Mouse (Mus musculus) adrenal gland, adult 2 months (tissue): Measurements from ENCODE around the gene Emid1. TPM values are rescaled to one million over a fixed set of nuclear protein-coding genes. Genes with fewer than 3 reads are reported as not detected.

Experiments
- DNase-seq: peaks from one replicate; pipeline ENCODE4 v3.0.0; 2021
- polyA plus RNA-seq: library from polyadenylated mRNA; depleted of rRNA; stranded (reverse); fragments of >200 nt; gene quantifications from 2 replicates; pipeline ENCODE4 v1.2.3, GENCODE M21; 2012
- total RNA-seq, 2 experiments: library from RNA; stranded (reverse); gene quantifications; 2 replicates each; pipeline ENCODE4 v1.2.3; 2021

The Emid1 gene
- total and polyA plus RNA-seq, 3 experiments, result 3.1 to 20.1 (median 4.6) TPM

GRCm38 (mm10) chr11:5163421-5163820 lies 11.4 kb upstream of the Emid1 start:
- DNase-seq, result no peak

GRCm38 (mm10) chr11:5160722-5161485 lies 8.8 kb upstream of the Emid1 start:
- no peak for DNase-seq

DNA sequence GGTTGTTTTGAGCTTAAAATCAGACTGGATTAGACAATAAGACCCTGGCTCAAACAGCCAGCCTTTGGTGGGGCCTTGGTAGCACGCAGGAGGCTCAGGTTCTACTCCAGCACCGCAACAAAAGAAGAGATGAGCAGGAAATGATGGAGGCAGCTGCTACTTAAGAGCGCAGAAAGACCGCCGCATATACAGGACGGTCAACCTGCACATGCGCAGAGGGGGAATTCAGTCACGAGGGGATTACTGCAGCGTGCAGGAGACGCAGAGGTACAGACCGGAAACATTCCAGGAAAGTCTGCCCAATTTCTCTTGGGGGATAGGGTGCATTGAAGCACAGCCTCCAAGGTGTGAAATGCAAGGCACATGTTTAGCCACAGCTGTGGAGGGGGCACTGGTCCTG lies 6.0 kb upstream of the Emid1 start:
- no peak for DNase-seq

GRCm38 (mm10) chr11:5154961-5155805 lies 3.1 kb upstream of the Emid1 start:
- peak; percentile 56 for DNase-seq

DNA sequence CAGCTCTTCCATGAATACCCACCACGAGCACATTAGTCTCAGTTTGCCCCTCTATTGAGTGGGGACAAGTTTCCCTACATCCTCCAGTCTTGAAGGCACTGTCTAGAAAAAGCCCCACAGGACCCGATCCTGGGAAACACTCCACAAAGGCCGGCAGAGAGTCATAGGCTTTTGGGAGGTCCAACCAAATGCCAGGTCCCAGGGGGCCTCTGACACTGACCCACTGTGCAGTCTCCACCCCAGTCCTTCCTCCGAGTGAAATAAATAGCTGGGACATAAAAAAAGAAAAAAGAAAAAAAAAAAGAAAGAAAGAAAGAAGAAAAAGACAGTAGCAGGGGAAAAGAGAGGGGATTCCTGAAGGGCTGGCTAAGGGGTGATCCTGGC lies 818 bp downstream of the Emid1 start:
- no peak for DNase-seq

DNA sequence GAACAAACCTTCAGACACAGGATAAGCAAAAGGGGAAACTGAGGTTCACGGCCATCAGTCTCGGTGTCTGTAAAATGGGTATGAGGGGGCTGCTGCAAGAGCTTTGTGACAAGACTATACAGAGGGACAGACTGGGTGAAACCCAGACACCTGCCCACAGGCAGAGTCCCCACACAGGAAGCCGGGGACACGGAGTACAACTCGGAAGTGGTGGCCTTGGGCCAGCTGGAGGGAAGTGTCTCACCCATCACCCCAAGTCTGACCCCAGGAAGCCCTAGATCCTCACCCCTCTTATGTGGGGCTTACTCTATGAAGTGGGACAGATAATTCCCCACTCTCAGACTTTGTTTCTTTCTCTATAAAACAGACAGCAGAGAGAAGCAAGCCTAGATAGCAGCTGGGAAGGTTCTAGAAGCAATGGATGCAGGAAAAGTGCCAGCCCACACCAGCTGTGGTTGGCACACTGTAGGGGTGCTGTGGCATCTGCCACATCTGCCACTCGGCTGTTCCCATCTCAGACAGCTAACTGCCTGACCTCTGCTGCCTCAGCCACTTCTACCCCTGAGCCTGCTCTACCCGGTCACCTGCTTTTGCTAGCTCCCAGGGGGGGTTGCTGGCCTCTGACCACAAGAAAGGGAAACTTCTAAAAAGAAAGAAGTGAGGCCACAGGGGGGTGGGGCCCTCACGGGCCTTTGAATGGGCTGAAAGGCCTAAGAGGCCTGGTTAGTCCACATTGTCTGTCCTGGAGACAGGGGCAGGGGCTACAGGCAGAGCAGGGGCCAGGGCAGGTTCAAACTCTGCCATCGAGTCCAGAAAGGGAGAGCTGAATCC lies 1.4 kb downstream of the Emid1 start:
- DNase-seq, result no peak

GRCm38 (mm10) chr11:5149955-5150354 lies 2.1 kb downstream of the Emid1 start:
- DNase-seq, result no peak

DNA sequence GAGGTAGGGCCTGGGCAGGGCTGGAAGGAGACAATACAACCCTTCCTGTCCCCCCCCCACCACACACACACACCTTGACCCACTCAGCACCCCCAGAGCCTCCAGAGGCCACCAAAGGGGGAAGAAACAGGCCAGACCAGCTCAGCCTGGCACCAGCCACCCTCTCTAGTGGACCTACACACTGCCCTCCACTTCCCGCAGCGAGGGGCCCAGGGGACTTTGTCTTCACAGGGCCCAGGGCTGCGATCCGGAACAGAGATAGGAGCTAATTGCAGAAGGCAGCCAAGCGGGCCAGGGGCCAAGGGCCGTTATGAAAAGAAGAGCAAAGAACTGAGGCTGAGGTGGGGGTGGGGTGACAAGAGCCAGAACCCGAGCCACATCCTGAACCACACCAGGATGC lies 2.8 kb downstream of the Emid1 start:
- no peak for DNase-seq

DNA sequence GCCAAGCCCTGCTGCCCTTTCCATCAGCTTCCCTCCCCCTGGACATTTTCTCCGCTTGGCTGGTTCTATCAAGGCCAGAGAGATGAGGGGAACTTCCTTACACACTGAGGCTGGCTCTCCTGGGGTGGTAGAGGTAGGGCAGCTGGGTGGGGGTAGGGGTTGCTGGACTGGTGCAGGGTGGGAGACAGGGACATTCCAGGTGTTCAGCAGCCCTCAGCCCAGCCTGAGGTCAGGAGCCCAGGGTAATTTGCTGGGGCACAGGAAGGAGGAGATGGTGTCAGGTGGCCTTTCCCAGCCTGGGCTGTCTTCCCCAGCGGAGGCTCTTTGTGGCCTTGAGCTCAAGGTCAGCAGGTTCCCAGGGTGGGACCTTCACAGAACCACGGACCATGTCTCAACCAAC lies 6.5 kb downstream of the Emid1 start:
- no peak for DNase-seq

- no peak for DNase-seq
These were observed 10.1 kb downstream of the Emid1 start for GRCm38 (mm10) chr11:5141965-5142364.

DNA sequence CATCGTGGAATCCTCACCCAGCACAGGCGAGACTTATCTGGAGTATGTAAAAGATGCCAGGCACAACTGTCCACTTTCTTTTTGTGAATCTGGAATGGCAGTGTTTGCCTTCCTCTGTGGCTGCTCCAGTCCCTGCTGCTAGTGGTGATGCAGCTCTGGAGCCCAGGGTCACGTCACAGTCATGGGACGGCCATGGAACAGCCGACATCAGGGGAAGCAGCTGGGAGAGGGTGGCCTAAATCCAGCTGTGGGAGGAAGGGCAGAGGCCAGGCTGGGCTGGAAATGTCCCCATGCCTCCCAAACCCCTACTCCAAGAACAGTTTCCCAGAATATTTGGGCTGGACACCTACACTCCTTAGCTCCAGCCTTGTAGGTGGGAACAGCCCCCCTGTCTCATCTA lies 10.8 kb downstream of the Emid1 start:
- DNase-seq, result no peak

DNA sequence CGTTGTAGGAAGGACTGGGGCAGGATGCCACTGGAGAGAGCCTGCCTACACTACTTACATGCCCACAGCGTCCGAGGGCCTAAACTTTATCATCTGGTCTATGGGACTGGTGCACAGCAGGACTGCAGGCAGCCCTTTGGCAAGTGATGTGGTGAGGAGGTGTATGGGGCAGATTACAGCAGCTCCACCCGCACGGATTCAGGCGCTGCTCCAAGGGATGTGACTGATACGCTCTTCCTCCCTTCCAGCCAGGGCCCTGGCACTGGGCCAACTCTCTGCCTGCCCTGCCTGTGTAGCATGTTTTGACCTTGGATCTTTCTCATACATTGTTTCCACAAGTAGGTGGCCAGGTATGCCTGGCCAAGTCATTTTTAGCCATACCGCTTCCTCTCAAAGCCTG lies 11.4 kb downstream of the Emid1 start:
- peak; percentile 85 for DNase-seq

DNA sequence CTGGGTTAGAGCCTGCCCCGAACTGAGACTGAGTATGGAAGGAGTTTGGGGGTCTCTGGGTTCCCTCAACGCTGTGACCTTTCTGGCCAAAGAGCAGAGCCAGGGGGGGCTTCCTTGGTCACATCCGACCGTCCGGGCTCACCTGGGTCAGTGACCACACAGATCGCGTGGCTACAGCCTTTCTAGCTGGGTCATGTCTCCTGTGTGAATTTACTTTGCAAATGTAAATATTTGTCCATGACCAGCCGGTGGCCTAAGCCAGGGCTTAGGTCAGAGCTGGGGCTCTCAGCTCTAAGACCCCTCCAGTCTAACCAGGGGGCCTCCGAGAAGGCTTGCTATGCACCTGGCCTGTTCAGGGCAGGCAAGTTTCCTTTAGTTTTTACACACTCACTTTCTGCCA lies 12.7 kb downstream of the Emid1 start:
- no peak for DNase-seq

DNA sequence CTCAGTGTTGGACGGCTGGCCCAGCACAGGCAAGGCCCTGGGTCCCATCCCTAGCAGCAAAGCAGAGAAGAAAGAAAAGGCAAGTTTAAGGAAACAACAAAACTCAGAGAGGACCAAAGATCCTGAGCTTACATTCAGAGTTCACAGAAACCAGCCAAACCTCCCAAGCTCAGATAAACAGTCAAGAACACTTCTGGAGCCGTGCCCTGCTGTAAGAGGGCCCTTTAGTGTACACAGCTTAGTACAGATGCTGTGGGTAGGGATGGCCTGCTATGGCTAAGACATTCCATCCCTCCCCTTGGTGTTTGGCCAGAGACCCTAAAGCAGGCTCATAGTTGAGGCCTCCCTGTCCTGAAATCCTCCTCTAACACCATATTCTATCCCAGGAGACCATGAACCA lies 13.4 kb downstream of the Emid1 start:
- DNase-seq, result no peak

DNA sequence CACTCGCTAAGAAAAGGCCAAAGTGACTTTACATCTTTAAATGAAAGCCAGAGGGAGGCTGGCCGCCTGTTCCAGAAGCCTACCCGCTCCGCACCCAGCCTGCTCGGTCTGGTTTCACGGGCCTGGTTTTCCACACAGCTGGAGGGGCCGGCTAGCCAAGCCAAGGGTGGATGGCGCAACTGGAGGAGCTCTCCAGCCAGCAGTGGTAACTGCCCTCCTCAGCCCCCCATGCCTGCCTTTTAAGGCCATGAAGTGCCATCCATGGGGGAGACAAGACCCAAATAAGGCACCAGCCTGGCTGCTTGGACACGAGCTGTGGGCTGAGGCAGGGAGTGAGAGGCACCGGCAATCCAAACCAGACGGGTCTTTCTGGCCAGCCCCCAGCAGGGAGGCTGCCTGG lies 16.1 kb downstream of the Emid1 start:
- DNase-seq, result no peak

- no peak for DNase-seq
These were observed 19.3 kb downstream of the Emid1 start for GRCm38 (mm10) chr11:5132751-5133150.

DNA sequence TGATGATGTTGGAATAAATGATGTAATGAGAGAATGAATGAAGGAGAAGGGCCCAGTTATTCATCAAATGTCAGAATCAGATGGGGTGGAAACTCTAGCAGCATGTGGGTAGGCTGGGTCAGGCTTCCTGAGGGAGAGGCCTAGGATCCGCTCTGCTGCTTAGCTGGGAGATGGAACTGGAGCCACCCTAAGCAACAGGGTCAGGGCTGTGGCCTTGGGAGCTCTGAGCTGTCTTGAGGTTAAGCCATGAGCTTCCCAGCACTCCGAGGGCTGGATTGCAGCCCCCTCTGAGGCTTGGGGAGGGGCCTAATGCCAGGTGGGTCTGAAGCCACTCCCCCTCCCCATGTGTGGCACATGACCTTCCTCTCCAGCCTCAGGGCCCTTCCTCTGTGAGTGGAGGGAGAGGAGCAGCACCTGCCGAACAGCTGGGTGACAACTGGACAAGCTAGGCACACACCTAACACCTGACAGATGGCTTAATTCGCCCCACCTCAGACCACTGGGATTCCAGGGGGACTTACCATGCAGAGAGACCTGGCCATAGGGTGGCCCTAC lies 21.9 kb downstream of the Emid1 start:
- peak; percentile 60 for DNase-seq

DNA sequence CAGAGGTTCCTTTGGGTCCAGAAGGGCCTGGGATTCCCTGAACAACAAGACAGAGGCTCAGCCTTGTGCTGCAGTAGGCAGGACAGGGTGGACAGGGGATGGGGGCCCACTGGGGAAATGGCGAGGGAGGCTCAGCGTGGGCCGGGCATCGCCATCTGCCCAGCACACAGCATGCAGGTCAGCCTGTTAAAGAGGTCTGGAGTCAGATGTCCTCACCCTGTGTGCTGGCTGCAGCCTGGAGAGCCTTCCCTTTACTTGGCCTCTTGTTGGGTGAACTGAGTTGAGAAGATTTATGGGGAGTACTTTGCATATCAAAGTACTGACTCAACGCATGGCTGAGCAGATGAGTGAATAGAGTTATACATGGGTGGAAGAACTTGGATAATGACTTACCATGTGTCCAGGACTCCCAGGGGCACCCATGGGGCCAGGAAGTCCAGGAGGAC lies 23.0 kb downstream of the Emid1 start:
- peak; percentile 44 for DNase-seq

DNA sequence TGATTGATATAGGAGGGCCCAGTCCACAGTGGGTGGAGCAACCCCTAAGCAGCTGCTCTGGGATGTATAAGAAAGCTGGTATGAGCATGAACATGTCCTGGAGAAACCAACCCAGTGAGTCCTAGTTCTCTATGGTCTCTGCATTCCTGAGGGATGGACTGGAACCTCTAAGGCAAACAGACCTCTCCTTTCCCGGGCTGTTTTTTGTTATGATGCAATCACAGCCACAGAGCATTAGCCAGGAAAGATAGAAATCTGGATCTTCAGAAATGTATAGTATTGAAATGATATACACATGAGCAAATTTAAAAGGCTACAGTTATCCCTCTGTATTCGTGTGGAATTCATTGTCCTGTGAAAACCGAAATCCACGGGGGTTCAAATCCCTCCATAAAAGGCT lies 26.3 kb downstream of the Emid1 start:
- no peak for DNase-seq

GRCm38 (mm10) chr11:5114931-5115581 lies 37.0 kb downstream of the Emid1 start:
- peak; percentile 84 for DNase-seq

DNA sequence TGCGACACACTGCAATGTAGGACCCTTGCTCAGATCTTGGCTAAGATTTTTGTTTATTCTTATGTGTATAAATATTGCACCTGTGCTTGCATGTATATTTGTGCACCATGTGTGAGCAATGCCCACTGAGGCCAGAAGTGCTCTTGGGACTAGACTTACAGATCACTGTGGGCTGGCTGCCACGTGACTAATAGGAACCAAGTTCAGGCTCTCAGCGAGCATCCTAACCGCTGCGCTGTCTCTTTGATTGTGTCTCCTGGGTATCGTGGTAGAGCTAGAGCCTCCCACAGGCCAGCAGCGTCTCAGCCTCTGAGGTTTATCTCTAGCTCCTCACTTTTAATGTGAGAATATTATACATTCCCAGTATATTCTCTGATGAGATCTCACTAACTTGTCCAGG lies 38.4 kb downstream of the Emid1 start:
- DNase-seq, result no peak

DNA sequence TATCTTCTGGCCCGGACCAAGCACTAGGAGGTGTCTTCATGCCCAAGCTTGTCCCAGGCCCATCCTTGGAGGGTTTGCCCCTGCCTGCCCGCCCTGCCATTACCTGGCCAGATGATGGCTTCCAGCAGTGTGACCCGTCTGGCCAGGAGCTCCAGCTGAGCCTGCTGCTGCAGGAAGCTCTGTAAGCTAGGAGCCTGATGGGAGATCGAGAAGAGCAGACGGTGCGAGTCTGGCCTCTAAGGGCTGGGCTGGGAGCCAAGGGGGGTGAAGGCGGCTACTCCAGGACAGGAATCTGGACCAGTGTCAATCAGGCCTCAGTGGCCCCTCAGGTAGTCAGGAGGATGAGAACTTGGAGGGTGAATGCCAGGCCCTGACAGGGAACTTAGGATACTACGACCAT lies 42.6 kb downstream of the Emid1 start:
- DNase-seq, result no peak
